Mouse (Mus musculus) adipocyte (in vitro differentiated cells): ENCODE measurements around the gene Gm20696.

ENCODE experiments used
- DNase-seq: peaks from one replicate; pipeline ENCODE4 v3.0.0-alpha.2; 2016; ENCODE audit warnings: low spot score

The Gm20696 gene

GRCm38 (mm10) chr6:99282866-99283657, 383.5 kb downstream of the Gm20696 start:
- DNase-seq: no peak

- DNase-seq: no peak
Observed at GRCm38 (mm10) chr6:99281433-99281832, 385.2 kb downstream of the Gm20696 start.

DNA sequence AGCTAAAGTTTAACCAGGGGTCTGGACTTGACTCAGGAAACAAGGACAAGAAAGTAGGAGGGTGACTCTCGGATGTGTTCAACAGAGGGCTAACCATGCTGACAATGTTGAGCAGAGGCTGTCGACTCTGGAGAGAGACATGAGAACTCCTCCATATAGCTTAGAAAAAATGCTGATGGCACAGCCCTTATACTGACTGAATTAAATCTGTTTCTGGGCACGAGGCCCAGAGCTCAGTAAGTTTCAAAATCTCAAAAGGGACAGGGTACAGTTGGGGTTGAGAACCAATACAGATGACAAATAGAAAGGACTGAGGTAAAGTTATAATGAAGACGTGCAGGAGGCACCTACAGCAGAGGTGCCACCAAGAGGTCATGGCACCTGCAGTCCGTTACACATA, 386.0 kb downstream of the Gm20696 start:
- peak; percentile 62 for DNase-seq

- DNase-seq: no peak
Observed at GRCm38 (mm10) chr6:99277251-99277650, 389.3 kb downstream of the Gm20696 start.

GRCm38 (mm10) chr6:99276297-99276653, 390.3 kb downstream of the Gm20696 start:
- DNase-seq: no peak

- DNase-seq: no peak
Observed at GRCm38 (mm10) chr6:99275381-99276296, 391.0 kb downstream of the Gm20696 start.

GRCm38 (mm10) chr6:99274667-99275066, 391.9 kb downstream of the Gm20696 start:
- no peak for DNase-seq

DNA sequence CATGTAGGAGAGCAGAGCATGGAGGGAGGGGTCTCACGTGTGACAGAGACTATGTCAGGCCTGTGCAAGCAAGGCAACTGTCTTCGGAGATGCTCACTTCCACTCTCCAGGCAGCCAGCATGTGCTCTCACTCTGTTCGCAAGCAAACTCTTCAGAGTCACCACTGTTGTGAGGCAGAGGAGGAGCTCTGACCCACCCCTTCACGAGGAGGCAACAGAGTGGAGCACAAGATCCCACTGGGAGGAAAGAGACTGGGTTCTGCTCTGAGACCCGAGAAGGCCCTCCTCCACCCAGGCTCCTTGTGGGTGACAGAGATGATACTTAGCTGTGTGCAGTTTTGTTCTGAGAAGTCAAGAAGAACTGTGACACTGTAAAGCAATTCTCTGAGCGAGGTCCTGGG, 392.4 kb downstream of the Gm20696 start:
- DNase-seq: no peak

DNA sequence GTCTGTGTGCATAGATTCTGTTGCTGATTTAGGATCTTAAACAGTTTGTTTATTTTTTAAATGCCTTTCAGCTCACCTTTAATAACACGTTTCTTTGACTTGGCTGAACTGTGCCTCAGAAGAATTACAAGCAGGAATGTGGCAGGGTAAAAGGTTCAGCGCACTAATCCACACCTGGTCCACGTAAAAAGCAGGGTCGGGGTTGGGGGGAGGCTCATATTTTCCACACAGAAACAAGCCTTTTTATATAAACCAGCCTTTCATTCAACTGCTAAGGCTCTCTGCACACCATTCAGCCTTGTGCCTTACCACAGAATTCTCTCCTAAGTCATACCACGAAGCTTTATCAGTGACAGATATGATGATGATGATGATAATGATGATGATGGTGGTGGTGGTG, 393.4 kb downstream of the Gm20696 start:
- DNase-seq: no peak

DNA sequence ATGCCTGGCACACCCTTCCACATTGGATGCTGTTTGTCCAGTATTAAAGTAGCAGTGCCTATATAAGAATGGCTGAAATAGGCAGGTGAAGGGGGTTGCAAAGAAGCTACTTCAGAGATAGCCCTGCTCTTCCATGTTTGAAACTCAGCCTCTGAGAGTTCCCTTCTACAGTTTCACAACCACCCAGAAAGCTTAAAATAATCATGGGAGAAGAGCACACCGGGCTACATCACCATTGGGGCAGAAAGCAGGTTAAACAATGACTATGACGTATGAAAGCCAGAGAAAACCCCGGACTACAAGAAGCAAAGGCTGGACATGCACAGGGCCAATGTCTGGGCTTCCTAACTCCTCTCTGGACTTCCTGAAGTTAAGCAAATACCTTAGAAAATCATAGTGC, 394.4 kb downstream of the Gm20696 start:
- DNase-seq: no peak

DNA sequence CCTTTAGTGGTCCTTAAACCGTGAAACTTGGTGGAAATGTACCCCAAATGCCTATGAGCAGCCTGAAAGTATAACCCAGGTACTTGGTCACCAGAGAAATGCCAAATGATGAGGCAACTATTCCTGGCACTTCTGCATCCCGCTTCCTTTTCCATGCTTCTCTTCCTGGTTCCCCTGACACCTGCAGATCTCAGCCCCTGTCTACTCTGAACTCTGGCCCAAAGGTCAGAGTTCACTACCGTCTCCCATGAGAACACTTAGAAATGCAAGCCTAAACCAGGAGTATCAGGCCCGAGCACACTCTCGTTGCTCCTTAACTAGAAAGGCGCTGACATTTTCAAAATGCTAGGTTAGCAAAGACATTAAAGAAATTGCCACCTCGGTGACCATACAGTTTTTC, 394.9 kb downstream of the Gm20696 start:
- no peak for DNase-seq

DNA sequence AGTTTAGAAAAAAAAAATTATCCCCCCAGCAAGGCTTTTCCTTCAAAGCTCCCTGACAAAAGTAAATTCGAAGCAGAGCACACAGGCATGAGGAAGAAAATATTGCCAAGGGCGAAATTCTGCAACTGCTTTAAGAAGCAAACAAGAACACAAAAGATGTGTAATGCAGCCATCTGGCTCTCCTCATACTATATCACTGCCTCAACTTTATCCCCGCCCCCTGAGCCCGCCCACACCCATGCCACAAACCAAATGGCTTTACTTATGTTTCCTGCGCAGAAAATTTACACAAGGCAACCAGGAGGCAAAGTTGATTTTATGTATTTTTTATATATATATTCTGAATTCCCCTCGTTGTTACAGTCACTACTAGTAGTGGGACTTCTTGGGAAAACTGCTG, 396.7 kb downstream of the Gm20696 start:
- no peak for DNase-seq

DNA sequence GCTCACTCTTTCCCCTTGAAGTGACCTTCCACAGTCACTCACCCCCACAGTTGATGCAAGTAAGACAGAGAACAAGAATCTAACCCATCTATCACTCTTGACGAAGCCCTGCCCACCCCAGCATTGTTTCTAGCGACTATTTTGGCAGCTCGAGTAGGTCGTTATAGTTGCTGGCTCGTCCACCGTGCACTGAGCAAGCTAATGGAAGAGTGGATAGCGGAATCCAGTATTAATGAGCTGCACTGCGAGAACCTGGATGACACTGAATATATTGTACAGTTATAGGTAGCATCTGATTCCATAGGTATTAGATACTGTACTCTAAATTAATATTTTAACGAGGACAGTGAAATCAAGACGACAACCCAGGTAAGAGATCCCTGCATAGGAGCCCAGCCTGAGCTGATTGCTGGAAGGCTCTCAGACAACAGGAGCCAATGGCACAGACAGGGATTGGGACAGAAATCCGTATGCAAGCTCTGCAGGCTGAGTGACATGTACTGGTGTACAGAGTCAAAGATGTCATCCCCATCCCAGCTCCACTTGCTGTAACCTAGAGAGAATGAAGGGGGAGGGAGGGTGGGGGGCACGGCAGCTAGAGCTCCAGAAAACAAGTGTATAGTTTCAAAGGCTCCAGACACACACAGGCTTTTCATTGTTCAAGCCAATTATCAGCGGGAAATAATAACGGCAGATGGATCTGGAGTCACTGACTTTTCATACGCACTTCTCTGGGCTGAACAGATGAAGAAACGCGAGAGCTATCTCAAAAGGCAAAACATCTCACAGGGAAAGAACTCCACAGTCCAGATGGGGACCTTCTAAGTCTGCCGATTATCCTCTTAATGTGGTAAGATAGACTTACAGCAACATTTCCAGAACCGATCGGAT, 398.2 kb downstream of the Gm20696 start:
- no peak for DNase-seq

DNA sequence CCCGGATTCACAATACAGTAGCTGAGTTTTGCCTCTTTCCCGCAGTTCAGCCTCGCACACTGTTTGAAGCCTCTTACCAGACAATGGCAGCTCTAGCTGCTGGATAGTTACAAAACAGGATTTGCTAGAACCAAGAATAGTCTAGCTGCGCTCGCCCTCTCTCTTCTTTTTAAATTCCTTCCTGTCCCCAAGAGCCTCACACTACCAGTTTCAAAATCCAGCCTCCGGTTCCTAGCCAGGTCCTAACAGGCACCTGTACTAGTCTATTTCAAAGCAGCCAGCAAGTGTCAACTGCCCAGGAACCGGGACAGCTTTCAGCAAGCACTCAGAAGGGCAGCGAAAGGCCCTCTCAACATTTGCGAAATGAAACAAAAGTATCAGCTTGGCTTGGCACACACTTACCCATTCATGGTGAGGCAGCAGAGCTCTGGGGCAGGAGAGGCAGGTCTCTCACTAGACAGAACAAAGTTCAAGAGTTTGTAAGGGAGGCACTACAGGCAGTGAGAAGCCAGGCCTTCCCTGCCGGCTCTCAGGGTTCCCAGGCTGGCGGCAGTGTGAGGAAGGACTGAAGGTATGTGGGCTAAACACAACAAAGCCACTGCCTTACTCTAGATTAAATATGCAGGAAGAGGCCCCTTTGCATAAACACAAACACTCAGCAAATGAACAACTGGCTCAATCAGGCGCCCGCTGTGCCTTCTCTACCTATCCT, 400.5 kb downstream of the Gm20696 start:
- peak; percentile 64 for DNase-seq

- no peak for DNase-seq
Observed at GRCm38 (mm10) chr6:99265173-99265572, 401.4 kb downstream of the Gm20696 start.

DNA sequence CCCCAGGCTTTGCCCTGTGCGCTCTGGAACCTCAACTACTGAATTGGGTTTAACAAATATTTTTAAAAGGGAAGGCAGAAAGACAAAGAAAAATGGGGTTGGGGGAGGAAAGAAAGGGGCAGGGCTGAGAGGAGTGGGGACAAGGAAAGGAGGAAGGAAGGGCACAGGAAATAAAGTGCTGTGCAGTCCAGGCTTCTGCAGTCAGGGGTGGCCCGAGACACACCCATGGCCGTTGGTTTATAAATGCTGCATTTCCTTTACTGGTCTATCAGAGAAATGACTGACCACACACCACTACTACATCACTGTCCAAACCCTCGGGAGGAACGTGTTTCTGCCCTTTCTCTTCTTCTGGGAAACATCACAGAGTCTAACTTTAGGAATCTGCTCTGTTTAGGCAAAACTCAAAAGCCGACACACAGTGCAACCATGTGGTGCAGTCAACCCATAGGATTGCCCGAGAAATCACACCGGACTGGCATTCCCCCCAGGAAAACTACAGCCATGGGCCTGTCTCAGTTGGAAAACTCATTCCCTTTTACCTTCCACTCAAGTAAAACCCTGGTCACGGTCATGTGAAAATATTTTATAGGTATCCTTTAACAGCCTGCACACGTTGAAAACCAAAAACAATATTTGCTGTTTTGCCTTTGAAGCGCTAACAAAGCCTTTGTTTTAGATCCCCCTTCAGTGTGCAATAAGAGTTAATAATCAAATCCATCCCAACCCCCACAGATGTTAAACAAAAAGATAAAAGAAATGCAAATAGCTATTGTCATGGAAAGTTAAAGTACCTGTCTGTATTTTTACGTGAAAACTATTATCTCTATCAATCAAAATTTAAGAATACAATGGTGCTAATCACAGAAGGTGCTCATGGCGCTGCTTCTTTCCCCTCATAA, 402.2 kb downstream of the Gm20696 start:
- DNase-seq: no peak

DNA sequence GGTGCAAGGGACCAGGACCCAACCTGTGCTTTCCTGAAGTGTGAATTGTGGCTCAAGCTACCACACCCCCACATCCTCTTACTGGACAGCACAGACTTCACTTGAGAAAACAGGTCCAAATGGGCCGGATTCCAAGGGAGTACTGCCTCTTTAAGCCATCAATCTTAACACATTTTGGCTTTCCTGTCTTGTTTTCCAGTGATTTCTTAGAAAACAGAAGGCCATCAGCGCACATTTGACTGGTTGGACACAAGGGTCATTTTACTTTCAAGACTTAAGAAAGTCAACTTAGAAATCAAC, 402.8 kb downstream of the Gm20696 start:
- DNase-seq: peak; percentile 46

- DNase-seq: no peak
Observed at GRCm38 (mm10) chr6:99263061-99263885, 403.3 kb downstream of the Gm20696 start.

GRCm38 (mm10) chr6:99261737-99262130, 404.9 kb downstream of the Gm20696 start:
- no peak for DNase-seq
